Mouse (Mus musculus): ENCODE data around the gene Naaladl1.

GRCm38 (mm10) chr19:6113116-6113515, 7.5 kb downstream of the Naaladl1 start:
- TF ChIP-seq POLR2A (IDR thresholded peaks at IDR 0.05; ENCODE audit: borderline replicate concordance, extremely low read depth, insufficient read depth, insufficient read length, poor library complexity, severe bottlenecking) (no peak), CTCF (IDR thresholded peaks at IDR 0.05; ENCODE audit: borderline replicate concordance, extremely low read depth, insufficient read depth, insufficient read length) (no peak)

All from brain, embryonic 14.5 days (tissue).